Mouse (Mus musculus) kidney, adult 2 months (tissue): ENCODE data around the gene Spata5. TPM values are rescaled to one million over a fixed set of nuclear protein-coding genes. Genes with fewer than 3 reads are reported as not detected.

Source experiments
- DNase-seq: peaks from one replicate; pipeline ENCODE4 v3.0.0; 2021
- H3K27ac ChIP-seq: fragments of 200-500 bp; 2 replicates; pipeline ENCODE4 v1.5.1; 2012; ENCODE audit warnings: low read depth, low read length, control low read depth, inconsistent platforms; ENCODE audit not compliant: insufficient read depth
- H3K27me3 ChIP-seq: fragments of 200-500 bp; replicated peaks from 2 replicates; pipeline ENCODE4 v1.6.1; 2012; ENCODE audit warnings: mild to moderate bottlenecking, moderate library complexity, low read length, inconsistent platforms; ENCODE audit not compliant: control insufficient read depth, insufficient read depth
- H3K36me3 ChIP-seq: fragments of 200-500 bp; 2 replicates; pipeline ENCODE4 v1.6.1; 2012; ENCODE audit warnings: mild to moderate bottlenecking, moderate library complexity, low read length, inconsistent platforms; ENCODE audit not compliant: control insufficient read depth, insufficient read depth
- H3K4me1 ChIP-seq: fragments of 200-500 bp; 2 replicates; pipeline ENCODE4 v1.6.1; 2011; ENCODE audit warnings: low read length; ENCODE audit not compliant: control insufficient read depth, insufficient read depth
- H3K4me3 ChIP-seq: fragments of 200-500 bp; 2 replicates; pipeline ENCODE4 v1.5.1; 2011; ENCODE audit warnings: mild to moderate bottlenecking, low read depth, low read length, control low read depth; ENCODE audit not compliant: insufficient read depth
- CTCF ChIP-seq: fragments of 200-500 bp; conservative IDR thresholded peaks from 2 replicates; pipeline ENCODE4 v1.5.1; 2011; ENCODE audit warnings: low read depth, mild to moderate bottlenecking, control low read depth, low read length, moderate library complexity, mixed read lengths; ENCODE audit not compliant: insufficient read depth, insufficient read length
- POLR2A ChIP-seq: fragments of 200-500 bp; IDR thresholded peaks from one replicate; pipeline ENCODE4 v1.6.1; 2011; ENCODE audit warnings: low read depth, low read length, control low read depth
- WGBS: fragments of 180-500 bp; shearing (Covaris S2); methylation state at CpG from one replicate; pipeline ENCODE4 v1.1.7; 2018; 5-methylcytosine and 5-hydroxymethylcytosine counted together
- polyA plus RNA-seq: library from polyadenylated mRNA; depleted of rRNA; stranded (reverse); fragments of >200 nt; gene quantifications from 2 replicates; pipeline ENCODE4 v1.2.3, GENCODE M21; 2012

The Spata5 gene
- polyA plus RNA-seq, 1 experiment, result 2.7 TPM

DNA sequence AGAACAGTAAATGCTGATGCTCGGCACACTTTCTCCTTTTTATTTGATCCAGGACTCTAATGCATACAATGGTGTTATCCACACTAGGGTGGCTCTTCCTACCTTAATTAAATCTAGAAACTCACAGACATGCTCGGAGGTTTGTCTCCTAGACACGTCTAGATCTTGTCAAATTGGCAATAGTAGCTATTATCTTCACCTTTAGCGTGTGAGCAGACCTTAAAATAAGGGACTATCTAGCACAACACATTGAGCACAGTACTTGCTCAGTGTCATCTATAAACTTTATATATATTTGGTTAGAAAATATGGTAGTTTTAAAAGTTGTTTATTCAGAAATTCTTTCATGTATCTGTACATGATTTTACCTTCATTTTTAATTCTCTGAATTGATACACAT lies 126.7 kb downstream of the Spata5 start:
- 97% methylated on average over 4 of the region's 4 CpGs for WGBS
- Histone ChIP-seq H3K36me3 (no peaks in the 10 kb centered on the region), H3K27me3 (no peaks in the 10 kb centered on the region), H3K4me3 (no peak overlapping the region), H3K27ac (no peak overlapping the region), H3K4me1 (no peaks in the 10 kb centered on the region; the same call in 1 of the 2 replicates)
- no peak for DNase-seq
- TF ChIP-seq POLR2A, result no peak
- TF ChIP-seq CTCF, result no peak

DNA sequence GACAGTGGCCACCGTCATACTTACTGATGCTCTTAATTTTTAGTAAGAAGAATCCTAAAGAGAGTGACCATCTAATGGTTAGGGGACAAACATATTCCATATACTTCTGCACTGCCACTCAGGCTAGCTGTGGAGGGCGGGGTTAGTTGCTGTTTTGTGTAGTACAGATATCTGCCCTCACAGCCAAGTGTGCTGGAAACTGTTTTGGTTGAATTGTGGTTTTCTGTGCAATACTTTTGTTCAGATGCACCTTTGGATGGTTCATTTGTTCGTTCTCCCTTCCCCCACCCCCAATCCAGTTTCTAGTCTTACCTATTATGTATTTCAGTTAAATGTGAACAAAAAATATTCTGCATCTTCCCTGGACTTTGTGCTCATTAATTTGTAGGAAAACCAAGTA lies 130.5 kb downstream of the Spata5 start:
- DNase-seq, result no peak
- no peaks in the 10 kb centered on the region for H3K36me3 ChIP-seq
- WGBS, result 88% methylated on average over 3 of the region's 3 CpGs
- no peaks in the 10 kb centered on the region; the same call in 1 of the 2 replicates for H3K4me1 ChIP-seq
- H3K27ac ChIP-seq, result no peak overlapping the region
- TF ChIP-seq POLR2A, result no peak
- no peak for TF ChIP-seq CTCF
- H3K27me3 ChIP-seq, result no peaks in the 10 kb centered on the region
- H3K4me3 ChIP-seq, result no peak overlapping the region

DNA sequence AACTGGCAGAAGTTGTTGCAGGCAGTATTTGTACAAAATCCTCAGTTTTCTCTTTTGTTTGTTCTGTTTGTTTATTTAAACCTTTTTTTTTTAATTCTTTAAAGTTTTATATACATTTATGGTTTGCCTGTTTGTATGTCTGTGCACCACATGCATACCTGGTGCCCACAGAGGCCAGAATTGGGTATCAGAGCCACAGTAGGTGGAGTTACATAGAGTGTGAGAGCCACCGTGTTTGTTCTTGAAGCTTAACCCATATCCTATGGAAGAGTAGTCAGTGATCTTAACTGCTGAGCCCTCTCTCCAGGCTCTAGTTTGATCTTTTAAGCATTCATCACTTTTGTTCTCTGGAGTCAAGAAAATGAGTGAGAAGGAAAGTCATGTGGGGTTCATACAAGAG lies 130.9 kb downstream of the Spata5 start:
- TF ChIP-seq CTCF (no peak), POLR2A (no peak)
- H3K27me3 ChIP-seq, result no peaks in the 10 kb centered on the region
- no peaks in the 10 kb centered on the region for H3K36me3 ChIP-seq
- no peak overlapping the region for H3K27ac ChIP-seq
- no peak overlapping the region for H3K4me3 ChIP-seq
- WGBS, result 49% methylated on average over 1 of the region's 1 CpGs
- H3K4me1 ChIP-seq, result no peaks in the 10 kb centered on the region; the same call in 1 of the 2 replicates
- DNase-seq, result no peak

DNA sequence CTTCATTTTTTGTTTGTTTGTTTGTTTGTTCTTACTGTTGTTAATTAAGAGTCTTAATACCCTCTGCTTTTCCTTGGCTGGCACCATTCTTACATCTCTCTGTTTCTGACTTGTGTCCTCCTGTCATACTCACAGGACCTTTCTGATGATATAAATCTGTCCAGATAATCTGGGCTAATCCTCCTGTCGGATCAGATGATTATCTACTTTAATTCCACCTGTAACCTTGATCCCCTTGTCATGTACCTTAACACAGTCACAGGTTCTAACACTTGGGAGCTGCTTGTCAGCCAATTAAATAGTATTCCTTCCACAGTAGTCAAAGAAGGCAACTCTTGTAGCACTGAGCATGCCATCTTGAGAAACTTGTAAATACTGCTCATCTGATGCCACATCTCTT lies 131.8 kb downstream of the Spata5 start:
- Histone ChIP-seq H3K4me3 (no peak overlapping the region), H3K27me3 (no peaks in the 10 kb centered on the region), H3K27ac (no peak overlapping the region), H3K4me1 (peaks cover 3% of the 10 kb centered on the region; the same call in 1 of the 2 replicates), H3K36me3 (no peaks in the 10 kb centered on the region)
- WGBS, result 85% methylated on average over 1 of the region's 1 CpGs
- no peak for TF ChIP-seq CTCF
- DNase-seq, result no peak

DNA sequence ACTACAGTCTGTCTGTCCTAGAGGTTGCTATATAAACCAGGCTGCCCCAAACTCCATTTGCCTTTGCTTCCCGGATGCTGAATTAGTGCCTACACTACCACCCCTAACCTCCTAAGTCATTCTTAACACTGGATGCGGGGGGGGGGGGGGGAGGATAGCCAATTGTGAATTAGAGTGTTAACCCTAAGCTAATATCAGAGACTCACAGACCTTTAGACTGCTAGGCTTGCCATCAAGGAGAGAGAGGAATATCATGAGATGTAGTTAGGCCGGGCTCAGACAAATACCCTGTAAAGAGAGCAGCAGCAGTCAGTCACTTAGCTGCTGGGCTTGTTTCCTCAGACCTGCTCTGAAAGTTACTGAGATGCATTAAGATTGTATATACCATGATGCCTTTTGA lies 132.5 kb downstream of the Spata5 start:
- no peak for TF ChIP-seq POLR2A
- TF ChIP-seq CTCF, result no peak
- Histone ChIP-seq H3K36me3 (no peaks in the 10 kb centered on the region), H3K4me1 (peaks cover 3% of the 10 kb centered on the region; the same call in 1 of the 2 replicates), H3K4me3 (no peak overlapping the region), H3K27me3 (no peaks in the 10 kb centered on the region), H3K27ac (no peak overlapping the region)
- 81% methylated on average over 3 of the region's 3 CpGs for WGBS
- DNase-seq, result no peak

DNA sequence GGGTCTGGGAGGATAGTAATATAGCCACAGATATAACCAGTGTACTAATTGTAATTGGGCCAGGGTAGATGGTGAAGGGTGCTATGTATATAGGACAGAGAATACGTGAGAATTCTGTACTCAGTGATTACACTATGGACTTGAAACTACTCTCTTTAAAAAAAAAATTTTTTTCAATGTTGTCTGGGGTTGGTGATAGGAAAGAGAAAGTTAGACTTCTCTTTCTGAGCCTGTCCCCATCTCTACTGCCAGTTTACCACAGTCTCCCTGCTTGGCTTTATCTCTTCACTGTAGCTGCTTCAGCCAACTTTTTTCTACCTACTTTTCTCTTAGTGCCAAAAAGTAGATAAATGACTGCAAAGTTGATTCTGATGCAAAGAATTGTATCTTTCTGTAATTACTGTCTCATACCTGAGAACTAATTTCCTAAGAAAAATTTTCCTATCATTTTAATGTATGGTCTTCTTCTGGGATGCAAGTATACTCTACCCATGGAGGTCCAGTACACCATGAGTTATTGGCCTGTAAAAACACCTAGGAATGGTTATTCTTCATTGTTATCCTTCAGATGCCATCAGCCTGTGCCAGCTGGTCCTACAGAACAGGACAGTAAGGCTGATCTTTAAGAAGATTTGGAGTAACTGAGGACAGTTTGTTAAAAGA lies 133.8 kb downstream of the Spata5 start:
- no peak for TF ChIP-seq CTCF
- no peak for TF ChIP-seq POLR2A
- 97% methylated on average over 1 of the region's 1 CpGs for WGBS

DNA sequence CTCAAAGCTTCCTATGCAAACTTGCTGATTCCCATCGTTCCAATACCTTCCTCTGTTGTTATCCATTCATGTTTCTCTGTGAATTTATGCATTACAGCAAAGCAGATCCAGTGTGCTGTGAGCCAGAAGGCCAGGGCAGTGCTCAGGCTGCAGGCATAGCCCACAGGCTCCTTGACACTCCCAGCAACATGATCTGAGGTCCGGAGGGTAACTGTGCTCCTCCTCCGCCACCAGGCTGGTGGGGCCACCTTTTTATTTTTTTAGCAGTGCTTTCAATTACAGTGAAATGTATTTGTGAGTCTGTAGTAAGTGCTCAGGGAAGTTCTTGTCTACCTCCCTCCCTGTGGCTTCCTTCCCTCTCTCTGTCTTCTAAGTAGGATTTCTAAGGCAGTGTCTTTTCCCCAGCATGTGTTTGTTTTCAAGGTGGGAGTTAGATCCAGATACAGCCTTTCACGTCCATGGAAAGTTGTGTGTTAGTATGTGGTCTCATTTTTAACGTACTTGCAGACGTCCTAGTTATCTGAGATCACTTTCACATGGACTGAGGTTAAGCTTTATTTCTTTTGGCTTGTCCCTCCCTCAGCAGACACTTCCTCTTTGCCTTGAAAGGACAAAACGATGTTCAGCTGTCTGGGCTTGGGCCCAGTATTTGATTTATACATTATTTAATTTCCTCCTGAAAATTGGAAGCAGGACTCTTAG lies 136.9 kb downstream of the Spata5 start:
- WGBS, result 33% methylated on average over 7 of the region's 7 CpGs
- Histone ChIP-seq H3K27ac (peak overlapping the region; percentile 69), H3K4me1 (0 out of 2 replicates have a peak, but pooled peaks cover 3% of the 10 kb centered on the region), H3K36me3 (no peaks in the 10 kb centered on the region), H3K4me3 (no peak overlapping the region), H3K27me3 (no peaks in the 10 kb centered on the region)
- peak; percentile 74 for DNase-seq
- TF ChIP-seq POLR2A, result no peak
- no peak for TF ChIP-seq CTCF

More for the DNA sequence above, 133.8 kb downstream of the Spata5 start:
- no peak for DNase-seq
- no peaks in the 10 kb centered on the region for H3K36me3 ChIP-seq
- H3K4me3 ChIP-seq, result no peak overlapping the region
- no peaks in the 10 kb centered on the region for H3K27me3 ChIP-seq
- peaks cover 3% of the 10 kb centered on the region; the same call in 1 of the 2 replicates for H3K4me1 ChIP-seq
- no peak overlapping the region for H3K27ac ChIP-seq
